Mouse (Mus musculus) embryo, embryonic 9.5 days (tissue): ENCODE measurements around the gene Zfp456.
"Not testable (repeated sequence)": the region's sequence is repeated elsewhere in the genome, so short reads cannot be mapped to it uniquely, and the experiment has no call there.

Source experiments
- DNase-seq: peaks from one replicate; pipeline ENCODE4 v3.0.0-alpha.2; 2017; ENCODE audit errors: extremely low spot score

Zfp456 gene

GRCm38 (mm10) chr13:67375050-67375911, at the start of gene Zfp456, which contains the start of gene Gm28041:
Zfp456 (minus strand) TSS chr13:67375810.
Gm28041 (minus strand) TSS chr13:67375733.
- DNase-seq = peak; percentile 72

- DNase-seq = not testable (repeated sequence)
Measured at GRCm38 (mm10) chr13:67422532-67422931, 46.9 kb upstream of the Zfp456 start.

DNA sequence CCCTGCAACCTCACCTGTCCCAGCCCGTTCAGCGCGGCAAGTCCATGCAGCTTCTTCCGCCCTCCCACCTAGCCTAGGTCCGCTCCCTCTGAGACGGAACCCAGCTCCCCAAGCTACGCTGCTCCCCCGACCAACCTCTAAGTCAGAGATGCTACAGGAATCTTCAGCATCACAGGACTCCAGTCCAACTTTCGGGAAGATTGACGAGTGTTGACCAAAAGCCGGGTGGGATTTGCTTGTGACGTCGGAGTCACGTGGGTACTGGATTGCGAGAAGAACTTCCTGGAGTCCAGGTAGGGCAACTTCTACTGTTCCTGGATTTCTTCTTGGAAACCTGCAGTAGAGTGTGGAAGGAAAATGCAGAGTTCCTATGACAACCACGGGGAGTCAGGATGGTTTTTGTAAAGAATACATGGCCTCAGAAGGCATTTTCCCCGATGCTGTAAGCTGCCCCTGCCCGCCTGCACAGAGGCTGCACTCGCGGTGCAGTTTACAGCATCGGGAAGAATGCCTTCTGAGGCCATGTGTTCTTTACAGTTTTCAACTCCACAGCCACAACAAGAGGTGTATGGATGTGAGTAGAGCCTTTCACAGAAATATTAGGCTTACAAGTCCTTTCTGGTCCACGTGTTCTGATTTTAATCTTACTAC, 45.7 kb upstream of the Zfp456 start, which contains the start of gene Zfp459:
TSS of gene Zfp459 (minus strand) at position 212 of the 651 bp plus-strand sequence.
- peak; percentile 78 for DNase-seq

DNA sequence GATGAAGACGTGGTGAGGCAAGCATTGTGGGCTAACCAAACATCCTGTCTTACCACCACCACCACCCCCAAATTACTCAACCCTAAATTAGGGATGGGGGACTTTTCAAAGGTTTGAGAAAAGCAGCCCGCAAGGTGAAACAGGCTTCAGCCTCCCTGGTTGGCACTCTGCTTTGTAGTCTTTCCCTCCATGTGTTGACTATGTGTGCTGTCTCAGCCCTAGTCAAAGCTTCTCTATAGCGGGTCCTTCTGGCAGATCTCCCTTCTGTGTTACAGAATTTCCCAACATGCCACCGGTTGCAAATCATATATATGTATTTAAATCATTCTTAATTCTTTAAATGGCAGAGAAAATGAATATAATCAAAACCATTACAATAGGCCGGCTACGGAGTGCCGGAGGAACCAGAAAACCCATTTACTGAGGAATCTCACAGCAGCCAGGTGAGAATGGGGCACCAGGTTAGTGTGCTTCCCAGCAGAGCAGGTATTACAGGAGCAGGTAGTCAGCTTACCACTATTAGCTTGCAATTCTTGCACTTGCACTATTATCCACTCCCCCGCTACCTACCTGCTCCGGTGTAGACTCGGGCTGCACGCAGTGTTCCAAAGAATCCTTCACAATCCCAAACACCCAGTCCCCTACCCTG, 45.1 kb upstream of the Zfp456 start:
- no peak for DNase-seq

- no peak for DNase-seq
Measured at GRCm38 (mm10) chr13:67416811-67417210, 41.2 kb upstream of the Zfp456 start.

DNA sequence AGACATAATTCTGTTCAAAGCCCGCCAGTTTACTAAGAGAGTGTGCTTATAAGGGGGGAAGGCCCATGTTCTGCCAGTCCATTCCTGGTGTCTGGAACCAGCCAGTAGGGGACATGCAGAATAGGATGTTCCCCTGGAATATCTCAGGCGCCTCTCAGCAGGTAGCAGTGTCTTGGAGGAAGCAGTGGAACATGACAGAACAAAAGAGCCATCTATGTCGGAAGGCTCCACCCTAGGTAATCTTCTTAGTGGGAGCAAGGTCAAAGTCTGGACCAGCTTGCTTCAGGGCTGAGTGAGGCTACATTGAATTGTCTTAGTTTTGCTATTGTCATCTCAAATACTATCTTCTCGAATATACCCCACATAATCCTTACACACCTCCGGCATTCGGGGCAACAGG, 40.1 kb upstream of the Zfp456 start:
- DNase-seq = no peak

- not testable (repeated sequence) for DNase-seq
Measured at GRCm38 (mm10) chr13:67413634-67414033, 38.0 kb upstream of the Zfp456 start.

- peak; percentile 74 for DNase-seq
Measured at GRCm38 (mm10) chr13:67399183-67399903, 23.7 kb upstream of the Zfp456 start, which contains the start of gene Zfp429. Zfp429 (minus strand) TSS chr13:67399819.

DNA sequence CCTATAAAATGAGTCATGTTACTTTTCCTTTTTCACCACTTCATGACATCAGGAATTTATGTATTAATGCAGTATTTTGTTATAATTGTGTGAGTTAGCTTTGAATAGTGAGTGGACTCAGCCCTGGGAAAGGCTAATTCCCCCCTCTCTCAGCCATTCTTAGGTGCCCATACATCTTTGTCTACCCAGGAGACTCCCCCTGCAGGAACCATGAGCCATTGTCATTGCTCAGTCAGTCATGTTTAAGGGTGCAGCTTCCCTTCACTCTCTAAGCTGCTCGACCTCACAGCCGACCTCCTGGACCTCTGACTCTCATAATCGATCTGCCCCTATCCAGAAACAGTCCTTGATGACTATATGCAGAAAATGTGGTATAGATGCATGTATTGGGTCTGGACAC, 645 bp upstream of the Zfp456 start:
- DNase-seq = not testable (repeated sequence)

DNA sequence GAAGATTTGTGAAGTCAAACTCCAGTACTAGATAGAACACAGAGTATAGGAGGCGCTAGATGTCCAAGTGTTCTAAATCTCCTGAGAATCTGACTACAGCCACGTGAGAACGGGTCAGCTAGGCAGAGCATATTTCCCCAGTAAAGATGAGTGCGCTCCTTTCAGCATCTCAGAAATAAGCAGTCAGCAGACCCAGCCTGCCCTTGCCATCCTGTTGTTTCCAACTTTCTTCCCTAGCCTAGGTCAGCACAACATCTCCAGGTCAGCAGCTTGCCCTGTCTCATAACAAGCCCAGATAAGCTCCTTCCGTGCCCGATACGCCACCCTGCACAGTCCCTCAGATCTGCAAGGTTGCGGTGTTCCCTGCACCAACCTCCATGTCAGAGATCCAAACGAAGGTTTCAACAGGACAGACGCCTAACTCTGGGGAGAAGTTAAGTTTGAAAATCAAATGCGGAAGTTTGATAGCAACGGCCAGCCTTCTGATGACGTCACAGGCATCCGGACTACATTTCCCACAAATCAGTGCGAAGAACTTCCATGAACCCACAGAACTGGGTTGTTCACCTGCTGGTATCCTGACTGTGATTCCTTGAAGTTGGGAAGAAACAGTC, 15.4 kb downstream of the Zfp456 start, which contains the start of the genes Gm28044 and Zfp953:
TSS of gene Gm28044 (minus strand) at position 406 of the 614 bp plus-strand sequence.
TSS of gene Zfp953 (minus strand) at position 475 of the 614 bp plus-strand sequence.
- peak; percentile 87 for DNase-seq

GRCm38 (mm10) chr13:67351854-67352253, 23.8 kb downstream of the Zfp456 start:
- no peak for DNase-seq

- DNase-seq = no peak
Measured at GRCm38 (mm10) chr13:67343422-67343821, 32.2 kb downstream of the Zfp456 start.

DNA sequence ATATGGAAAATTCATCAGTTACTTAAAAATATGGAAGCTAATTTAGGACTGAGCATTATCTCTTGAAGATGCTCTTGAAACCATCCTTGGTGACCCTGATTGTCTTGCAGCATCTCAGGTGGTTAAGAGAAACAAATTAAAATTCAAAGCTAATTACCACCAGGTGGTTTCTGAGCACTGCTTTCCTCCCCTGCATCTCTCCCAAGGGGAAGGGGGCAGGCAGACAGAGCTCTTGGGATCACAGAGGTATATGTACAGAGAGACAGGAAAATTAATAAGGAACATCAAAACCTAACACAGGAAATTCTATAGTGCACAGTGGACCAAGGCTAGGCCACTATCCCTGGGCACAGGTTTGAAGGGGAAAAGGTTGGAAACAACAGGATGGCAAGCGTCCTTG, 42.7 kb downstream of the Zfp456 start:
- DNase-seq = no peak

GRCm38 (mm10) chr13:67332019-67332724, 43.4 kb downstream of the Zfp456 start, which contains the start of gene Zfp595:
Zfp595 (minus strand) TSS chr13:67332570.
- peak; percentile 82 for DNase-seq
